Mouse (Mus musculus): Measurements from ENCODE around the gene Ms4a4a. TPM values are rescaled to one million over a fixed set of nuclear protein-coding genes. Genes with fewer than 3 reads are reported as not detected.

The Ms4a4a gene
- total and polyA plus RNA-seq, 3 experiments: 0.29 TPM; not detected in 2

GRCm38 (mm10) chr19:11362002-11362401, 13.3 kb upstream of the Ms4a4a start (continued):
- TF ChIP-seq CHD1 (IDR thresholded peaks at IDR 0.05; ENCODE audit: low read depth, low read length): no peak
- peak; percentile 59; the same call in 1 of the 2 replicates for TF ChIP-seq EP300 (IDR thresholded peaks at IDR 0.05; ENCODE audit: low read length)
- no peak for TF ChIP-seq TBP (conservative IDR thresholded peaks at IDR 0.05; ENCODE audit: low read depth, low read length)
- no peak for TF ChIP-seq ELF1 (IDR thresholded peaks at IDR 0.05; ENCODE audit: low read depth, low read length)
- TF ChIP-seq SMC3 (IDR thresholded peaks at IDR 0.05; ENCODE audit: low read depth, low read length): no peak
- TF ChIP-seq ZC3H11A (IDR thresholded peaks at IDR 0.05; ENCODE audit: low read depth, low read length): no peak
- TF ChIP-seq NRF1 (IDR thresholded peaks at IDR 0.05; ENCODE audit: low read depth, low read length): no peak
- TF ChIP-seq TCF12 (IDR thresholded peaks at IDR 0.05; ENCODE audit: low read depth, low read length): no peak
- peak; percentile 62 for TF ChIP-seq BHLHE40 (IDR thresholded peaks at IDR 0.05; ENCODE audit: low read depth, low read length)

- in situ Hi-C loops (cut with MboI; ENCODE audit: low pct_ligation_motif_present, low pct_unique_long_range_greater_than_20kb, low sequenced_read_pairs) (no loop called here), dilution Hi-C loops (cut with MboI; ENCODE audit: extremely low pct_ligation_motif_present, extremely low pct_unique_long_range_greater_than_20kb, low sequenced_read_pairs) (no loop called here)
- Histone ChIP-seq H3K27ac (ENCODE audit: insufficient read depth, low read depth) (no peak overlapping the region), H3K4me1 (ENCODE audit: control insufficient read depth in 1 of 2, insufficient read depth in 2 of 2) (peaks cover 0 to 17% of the 10 kb centered on the region in 2 experiments; a peak in 1 of 4 replicates), H3K36me3 (replicated peaks in 1 of 2; ENCODE audit: control insufficient read depth in 1 of 2, insufficient read depth in 1 of 2, low read length in 1 of 2) (no peaks in the 10 kb centered on the region), H3K27me3 (replicated peaks) (no peaks in the 10 kb centered on the region), H3K9ac (ENCODE audit: insufficient read depth, low read depth) (no peak overlapping the region), H3K9me3 (replicated peaks; ENCODE audit: low read length) (no peaks in the 10 kb centered on the region), H3K4me2 (ENCODE audit: insufficient read depth, low read depth, poor library complexity, severe bottlenecking) (no peak overlapping the region; the same call in 1 of the 2 replicates), H3K4me3 (replicated peaks in 1 of 3; ENCODE audit: low read depth in 2 of 3, low read length in 2 of 3, poor library complexity in 1 of 3) (no peak overlapping the region), H3K79me2 (replicated peaks; ENCODE audit: control insufficient read depth, extremely low read depth, insufficient read depth, poor library complexity, severe bottlenecking) (no peaks in the 10 kb centered on the region)
- no peak for DNase-seq (ENCODE audit: extremely low read depth)
- TF ChIP-seq USF1 (IDR thresholded peaks at IDR 0.05; ENCODE audit: low read depth, low read length) (no peak), POLR2AphosphoS2 (IDR thresholded peaks at IDR 0.05; ENCODE audit: low read depth, low read length) (no peak), ZNF384 (IDR thresholded peaks at IDR 0.05; ENCODE audit: low read depth, low read length) (no peak), MEF2A (IDR thresholded peaks at IDR 0.05; ENCODE audit: borderline replicate concordance, low read depth, low read length) (no peak), UBTF (IDR thresholded peaks at IDR 0.05; ENCODE audit: low read depth, low read length) (no peak), E2F4 (IDR thresholded peaks at IDR 0.05; ENCODE audit: insufficient replicate concordance, low read depth, low read length) (no peak), MAX (IDR thresholded peaks at IDR 0.05; ENCODE audit: low read length) (no peak), MXI1 (IDR thresholded peaks at IDR 0.05; ENCODE audit: low read depth, low read length) (no peak), JUND (conservative IDR thresholded peaks at IDR 0.05; ENCODE audit: low read depth, low read length) (no peak)
These were observed 7.0 kb upstream of the Ms4a4a start for GRCm38 (mm10) chr19:11368310-11368709.

GRCm38 (mm10) chr19:11371181-11371580, 4.1 kb upstream of the Ms4a4a start:
- TF ChIP-seq ZC3H11A (IDR thresholded peaks at IDR 0.05; ENCODE audit: low read depth, low read length) (no peak), GABPA (IDR thresholded peaks at IDR 0.05; ENCODE audit: insufficient replicate concordance, low read depth, low read length) (no peak), HCFC1 (IDR thresholded peaks at IDR 0.05; ENCODE audit: low read depth, low read length) (no peak), JUND (conservative IDR thresholded peaks at IDR 0.05; ENCODE audit: low read depth, low read length) (no peak), NRF1 (IDR thresholded peaks at IDR 0.05; ENCODE audit: low read depth, low read length) (no peak), CHD2 (IDR thresholded peaks at IDR 0.05; ENCODE audit: low read length) (no peak), MYC (IDR thresholded peaks at IDR 0.05; ENCODE audit: low read depth, low read length) (no peak), CHD1 (IDR thresholded peaks at IDR 0.05; ENCODE audit: low read depth, low read length) (no peak), SMC3 (IDR thresholded peaks at IDR 0.05; ENCODE audit: low read depth, low read length) (no peak), RAD21 (IDR thresholded peaks at IDR 0.05; ENCODE audit: low read depth, low read length) (no peak), MXI1 (IDR thresholded peaks at IDR 0.05; ENCODE audit: low read depth, low read length) (no peak), ZKSCAN1 (IDR thresholded peaks at IDR 0.05; ENCODE audit: borderline replicate concordance, low read depth, low read length) (no peak), SIN3A (IDR thresholded peaks at IDR 0.05; ENCODE audit: low read length) (no peak), USF2 (conservative IDR thresholded peaks at IDR 0.05; ENCODE audit: low read depth, low read length) (no peak), KAT2A (IDR thresholded peaks at IDR 0.05; ENCODE audit: insufficient replicate concordance, low read length) (no peak), PAX5 (IDR thresholded peaks at IDR 0.05; ENCODE audit: low read length) (no peak), BHLHE40 (IDR thresholded peaks at IDR 0.05; ENCODE audit: low read depth, low read length) (no peak)
- H3K9me3 ChIP-seq (replicated peaks; ENCODE audit: low read length): no peaks in the 10 kb centered on the region
- peaks cover 0 to 12% of the 10 kb centered on the region in 2 experiments; a peak in 1 of 4 replicates for H3K4me1 ChIP-seq (ENCODE audit: control insufficient read depth in 1 of 2, insufficient read depth in 2 of 2)
- H3K4me3 ChIP-seq (replicated peaks in 1 of 3; ENCODE audit: low read depth in 2 of 3, low read length in 2 of 3, poor library complexity in 1 of 3): no peak overlapping the region
- H3K4me2 ChIP-seq (ENCODE audit: insufficient read depth, low read depth, poor library complexity, severe bottlenecking): no peak overlapping the region
- dilution Hi-C loops (cut with MboI; ENCODE audit: extremely low pct_ligation_motif_present, extremely low pct_unique_long_range_greater_than_20kb, low sequenced_read_pairs) (no loop called here), in situ Hi-C loops (cut with MboI; ENCODE audit: low pct_ligation_motif_present, low pct_unique_long_range_greater_than_20kb, low sequenced_read_pairs) (no loop called here)
- no peak overlapping the region for H3K27ac ChIP-seq (ENCODE audit: insufficient read depth, low read depth)
- H3K79me2 ChIP-seq (replicated peaks; ENCODE audit: control insufficient read depth, extremely low read depth, insufficient read depth, poor library complexity, severe bottlenecking): no peaks in the 10 kb centered on the region
- H3K27me3 ChIP-seq (replicated peaks): no peaks in the 10 kb centered on the region
- no peak for DNase-seq (ENCODE audit: extremely low read depth)
- H3K36me3 ChIP-seq (replicated peaks in 1 of 2; ENCODE audit: control insufficient read depth in 1 of 2, insufficient read depth in 1 of 2, low read length in 1 of 2): no peaks in the 10 kb centered on the region
- no peak overlapping the region for H3K9ac ChIP-seq (ENCODE audit: insufficient read depth, low read depth)
